Mouse (Mus musculus) G1E (cell line): ENCODE data around the gene Olfr1217. TPM values are rescaled to one million over a fixed set of nuclear protein-coding genes. Genes with fewer than 3 reads are reported as not detected.

Experiments used
- ATAC-seq: 2 replicates; pipeline ENCODE4 v1.8.0; 2016; ENCODE audit warnings: mild to moderate bottlenecking; ENCODE audit not compliant: insufficient number of reproducible peaks, poor library complexity, low FRiP score, severe bottlenecking; ENCODE audit errors: extremely low read depth
- DNase-seq: peaks from one replicate; pipeline ENCODE4 v3.0.0; 2012; ENCODE audit warnings: low spot score
- H3K27me3 ChIP-seq: 2 replicates; pipeline ENCODE4 v1.6.1; 2012; ENCODE audit warnings: mild to moderate bottlenecking, low read length, inconsistent platforms; ENCODE audit not compliant: insufficient read depth
- H3K36me3 ChIP-seq: replicated peaks from 2 replicates; pipeline ENCODE3; 2012; ENCODE audit warnings: mild to moderate bottlenecking, inconsistent platforms
- H3K4me1 ChIP-seq: 2 replicates; pipeline ENCODE4 v1.6.1; 2012; ENCODE audit warnings: low read depth, low read length, inconsistent platforms, mixed read lengths; ENCODE audit not compliant: insufficient read depth
- H3K4me3 ChIP-seq: 2 replicates; pipeline ENCODE4 v1.5.1; 2012; ENCODE audit warnings: low read depth, mild to moderate bottlenecking, inconsistent platforms, low read length, moderate library complexity, mixed read lengths
- H3K9me3 ChIP-seq: replicated peaks from 2 replicates; pipeline ENCODE4 v1.6.1; 2012; ENCODE audit warnings: inconsistent platforms
- CTCF ChIP-seq: IDR thresholded peaks from 2 replicates; pipeline ENCODE4 v1.5.1; 2012; ENCODE audit warnings: low read depth, low read length, inconsistent platforms, mixed read lengths
- GATA1 ChIP-seq: IDR thresholded peaks from 2 replicates; pipeline ENCODE4 v1.6.1; 2012; ENCODE audit warnings: borderline replicate concordance, low read length, inconsistent platforms, mixed read lengths
- GATA2 ChIP-seq: IDR thresholded peaks from 2 replicates; pipeline ENCODE4 v1.6.1; 2012; ENCODE audit warnings: low read depth, low read length, inconsistent platforms, borderline replicate concordance
- POLR2AphosphoS5 ChIP-seq: IDR thresholded peaks from 2 replicates; pipeline ENCODE4 v1.6.1; 2012; ENCODE audit warnings: low read depth, low read length, inconsistent platforms; ENCODE audit not compliant: insufficient replicate concordance
- TAL1 ChIP-seq: conservative IDR thresholded peaks from 2 replicates; pipeline ENCODE4 v1.6.1; 2012; ENCODE audit warnings: low read depth, low read length, inconsistent platforms, mixed read lengths
- polyA plus RNA-seq: library from polyadenylated mRNA; stranded (reverse); fragments of >175 nt; gene quantifications from 2 replicates; pipeline ENCODE4 v1.2.3, GENCODE M21; 2012
- total RNA-seq, 2 experiments: library from RNA; stranded (forward) in 1 of 2; stranded (reverse) in 1 of 2; fragments of 200-1000 nt in 1 of 2; fragments of >200 nt in 1 of 2; fragmentation: Nextera tagmentation in 1 of 2; gene quantifications; 2 replicates each; pipeline ENCODE4 v1.2.3; 2014 to 2017

The Olfr1217 gene
- total and polyA plus RNA-seq, 3 experiments = 0.16 TPM; not detected in 2

DNA sequence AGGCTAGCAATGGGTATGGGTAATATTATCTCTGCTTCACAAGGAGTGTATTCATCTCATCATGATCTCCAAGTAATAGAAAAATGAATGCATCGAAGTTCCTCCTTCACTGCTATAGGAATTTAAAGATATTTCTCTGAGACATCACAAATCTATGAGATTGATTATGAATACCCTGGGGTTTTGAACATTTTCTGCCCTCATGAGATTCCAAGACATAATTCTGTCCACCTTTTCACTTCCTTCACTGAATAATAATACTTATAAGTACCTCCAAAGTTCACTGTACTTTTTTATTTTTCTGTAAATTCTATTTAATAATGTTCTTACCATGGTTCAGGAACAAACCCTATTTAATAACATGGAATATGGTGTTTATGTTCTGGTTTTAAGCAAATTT lies 51.7 kb downstream of the Olfr1217 start, which contains the start of gene Gm13762:
Gene Gm13762, minus strand, starts transcription at position 101 of the 400 bp plus-strand sequence.
- no peak for ATAC-seq

More for the DNA sequence above, 51.7 kb downstream of the Olfr1217 start, which contains the start of gene Gm13762:
- no peaks in the 10 kb centered on the region for H3K9me3 ChIP-seq
- H3K4me3 ChIP-seq = no peak within 1 kb of the TSS
- DNase-seq = no peak
- TF ChIP-seq GATA2 (no peak), CTCF (no peak), POLR2AphosphoS5 (no peak), GATA1 (no peak), TAL1 (no peak)
- H3K36me3 ChIP-seq = no peaks in the 10 kb centered on the region
- no peaks in the 10 kb centered on the region for H3K4me1 ChIP-seq
- H3K27me3 ChIP-seq = no peaks in the 10 kb centered on the region

Other genes with a start within 250 kb of the Olfr1217 start
Only the 20 nearest of the 23 such genes appear.
- not detected in 2 replicates for gene Olfr1205, start 202.3 kb downstream of the Olfr1217 start, total RNA-seq (2014; fragmentation: Nextera tagmentation)
- gene Olfr1205, start 202.3 kb downstream of the Olfr1217 start, total RNA-seq (2017) = 0.05 TPM in 1 of 2 replicates, not detected in the other
- not detected in 2 replicates for gene Olfr1205, start 202.3 kb downstream of the Olfr1217 start, polyA plus RNA-seq
- gene Olfr1204, start 182.8 kb downstream of the Olfr1217 start, total RNA-seq (2014; fragmentation: Nextera tagmentation) = not detected in 2 replicates
- gene Olfr1204, start 182.8 kb downstream of the Olfr1217 start, total RNA-seq (2017) = 0.06 and 0.11 TPM in 2 replicates
- not detected in 2 replicates for gene Olfr1204, start 182.8 kb downstream of the Olfr1217 start, polyA plus RNA-seq
- gene Olfr1206, start 168.8 kb downstream of the Olfr1217 start, total RNA-seq (2014; fragmentation: Nextera tagmentation) = not detected in 2 replicates
- gene Olfr1206, start 168.8 kb downstream of the Olfr1217 start, total RNA-seq (2017) = 0.16 TPM in 1 of 2 replicates, not detected in the other
- not detected in 2 replicates for gene Olfr1206, start 168.8 kb downstream of the Olfr1217 start, polyA plus RNA-seq
- gene Olfr1208, start 129.8 kb downstream of the Olfr1217 start, total RNA-seq (2014; fragmentation: Nextera tagmentation) = not detected in 2 replicates
- 0.11 and 0.17 TPM in 2 replicates for gene Olfr1208, start 129.8 kb downstream of the Olfr1217 start, total RNA-seq (2017)
- gene Olfr1208, start 129.8 kb downstream of the Olfr1217 start, polyA plus RNA-seq = not detected in 2 replicates
- not detected in 2 replicates for gene Olfr1209, start 116.9 kb downstream of the Olfr1217 start, total RNA-seq (2014; fragmentation: Nextera tagmentation)
- gene Olfr1209, start 116.9 kb downstream of the Olfr1217 start, total RNA-seq (2017) = 0.05 TPM in 1 of 2 replicates, not detected in the other
- 0.07 TPM in 1 of 2 replicates, not detected in the other for gene Olfr1209, start 116.9 kb downstream of the Olfr1217 start, polyA plus RNA-seq
- gene Olfr1211, start 94.0 kb downstream of the Olfr1217 start, total RNA-seq (2014; fragmentation: Nextera tagmentation) = not detected in 2 replicates
- gene Olfr1211, start 94.0 kb downstream of the Olfr1217 start, total RNA-seq (2017) = 0.05 TPM in 1 of 2 replicates, not detected in the other
- gene Olfr1211, start 94.0 kb downstream of the Olfr1217 start, polyA plus RNA-seq = not detected in 2 replicates
- not detected in 2 replicates for gene Olfr1212, start 78.1 kb downstream of the Olfr1217 start, total RNA-seq (2014; fragmentation: Nextera tagmentation)
- 0.06 and 0.55 TPM in 2 replicates for gene Olfr1212, start 78.1 kb downstream of the Olfr1217 start, total RNA-seq (2017)
- not detected in 2 replicates for gene Olfr1212, start 78.1 kb downstream of the Olfr1217 start, polyA plus RNA-seq
- not detected in 2 replicates for gene Gm13762, start 51.8 kb downstream of the Olfr1217 start, total RNA-seq (2014; fragmentation: Nextera tagmentation)
- 0.17 TPM in 1 of 2 replicates, not detected in the other for gene Gm13762, start 51.8 kb downstream of the Olfr1217 start, total RNA-seq (2017)
- gene Gm13762, start 51.8 kb downstream of the Olfr1217 start, polyA plus RNA-seq = not detected in 2 replicates
- gene Olfr1214, start 39.4 kb downstream of the Olfr1217 start, total RNA-seq (2014; fragmentation: Nextera tagmentation) = not detected in 2 replicates
- 0.16 TPM in 1 of 2 replicates, not detected in the other for gene Olfr1214, start 39.4 kb downstream of the Olfr1217 start, total RNA-seq (2017)
- gene Olfr1214, start 39.4 kb downstream of the Olfr1217 start, polyA plus RNA-seq = not detected in 2 replicates
- not detected in 2 replicates for gene Olfr1215, start 25.1 kb downstream of the Olfr1217 start, total RNA-seq (2014; fragmentation: Nextera tagmentation)
- not detected in 2 replicates for gene Olfr1215, start 25.1 kb downstream of the Olfr1217 start, total RNA-seq (2017)
- not detected in 2 replicates for gene Olfr1215, start 25.1 kb downstream of the Olfr1217 start, polyA plus RNA-seq
- gene Olfr1216, start 13.7 kb downstream of the Olfr1217 start, total RNA-seq (2014; fragmentation: Nextera tagmentation) = not detected in 2 replicates
- 0.06 TPM in 1 of 2 replicates, not detected in the other for gene Olfr1216, start 13.7 kb downstream of the Olfr1217 start, total RNA-seq (2017)
- not detected in 2 replicates for gene Olfr1216, start 13.7 kb downstream of the Olfr1217 start, polyA plus RNA-seq
- not detected in 2 replicates for gene Olfr1218, start 29.1 kb upstream of the Olfr1217 start, total RNA-seq (2014; fragmentation: Nextera tagmentation)
- gene Olfr1218, start 29.1 kb upstream of the Olfr1217 start, total RNA-seq (2017) = 0.23 and 0.27 TPM in 2 replicates
- not detected in 2 replicates for gene Olfr1218, start 29.1 kb upstream of the Olfr1217 start, polyA plus RNA-seq
- not detected in 2 replicates for gene Olfr1219, start 51.4 kb upstream of the Olfr1217 start, total RNA-seq (2014; fragmentation: Nextera tagmentation)
- 0.22 TPM in 1 of 2 replicates, not detected in the other for gene Olfr1219, start 51.4 kb upstream of the Olfr1217 start, total RNA-seq (2017)
- gene Olfr1219, start 51.4 kb upstream of the Olfr1217 start, polyA plus RNA-seq = not detected in 2 replicates
- 0.15 TPM in 1 of 2 replicates, not detected in the other for gene Olfr1220, start 74.8 kb upstream of the Olfr1217 start, total RNA-seq (2014; fragmentation: Nextera tagmentation)
- 0.05 and 0.12 TPM in 2 replicates for gene Olfr1220, start 74.8 kb upstream of the Olfr1217 start, total RNA-seq (2017)
- not detected in 2 replicates for gene Olfr1220, start 74.8 kb upstream of the Olfr1217 start, polyA plus RNA-seq
- not detected in 2 replicates for gene Olfr1221, start 85.2 kb upstream of the Olfr1217 start, total RNA-seq (2014; fragmentation: Nextera tagmentation)
- gene Olfr1221, start 85.2 kb upstream of the Olfr1217 start, total RNA-seq (2017) = 0.06 and 0.11 TPM in 2 replicates
- gene Olfr1221, start 85.2 kb upstream of the Olfr1217 start, polyA plus RNA-seq = not detected in 2 replicates
- not detected in 2 replicates for gene Olfr1222, start 101.0 kb upstream of the Olfr1217 start, total RNA-seq (2014; fragmentation: Nextera tagmentation)
- 0.16 and 0.29 TPM in 2 replicates for gene Olfr1222, start 101.0 kb upstream of the Olfr1217 start, total RNA-seq (2017)
- gene Olfr1222, start 101.0 kb upstream of the Olfr1217 start, polyA plus RNA-seq = not detected in 2 replicates
- gene Olfr1223, start 119.5 kb upstream of the Olfr1217 start, total RNA-seq (2014; fragmentation: Nextera tagmentation) = not detected in 2 replicates
- 0.06 TPM in 1 of 2 replicates, not detected in the other for gene Olfr1223, start 119.5 kb upstream of the Olfr1217 start, total RNA-seq (2017)
- gene Olfr1223, start 119.5 kb upstream of the Olfr1217 start, polyA plus RNA-seq = not detected in 2 replicates
- not detected in 2 replicates for gene Olfr1224-ps1, start 132.0 kb upstream of the Olfr1217 start, total RNA-seq (2014; fragmentation: Nextera tagmentation)
- not detected in 2 replicates for gene Olfr1224-ps1, start 132.0 kb upstream of the Olfr1217 start, total RNA-seq (2017)
- not detected in 2 replicates for gene Olfr1224-ps1, start 132.0 kb upstream of the Olfr1217 start, polyA plus RNA-seq
- gene Olfr1225, start 142.6 kb upstream of the Olfr1217 start, total RNA-seq (2014; fragmentation: Nextera tagmentation) = not detected in 2 replicates
- gene Olfr1225, start 142.6 kb upstream of the Olfr1217 start, total RNA-seq (2017) = 0.16 and 0.41 TPM in 2 replicates
- not detected in 2 replicates for gene Olfr1225, start 142.6 kb upstream of the Olfr1217 start, polyA plus RNA-seq
- gene Olfr1226, start 168.0 kb upstream of the Olfr1217 start, total RNA-seq (2014; fragmentation: Nextera tagmentation) = not detected in 2 replicates
- gene Olfr1226, start 168.0 kb upstream of the Olfr1217 start, total RNA-seq (2017) = 0.12 and 0.16 TPM in 2 replicates
- not detected in 2 replicates for gene Olfr1226, start 168.0 kb upstream of the Olfr1217 start, polyA plus RNA-seq